Mouse (Mus musculus) CH12F3 (cell line): Measurements from ENCODE around the gene Cer1.

ENCODE experiments used
- in situ Hi-C: fragments of 300-500 bp; cut with MboI; formaldehyde crosslinking; loops from 2 replicates; pipeline ENCODE4 v1.14.3; 2020; ENCODE audit warnings: low sequenced_read_pairs

Cer1 gene

DNA sequence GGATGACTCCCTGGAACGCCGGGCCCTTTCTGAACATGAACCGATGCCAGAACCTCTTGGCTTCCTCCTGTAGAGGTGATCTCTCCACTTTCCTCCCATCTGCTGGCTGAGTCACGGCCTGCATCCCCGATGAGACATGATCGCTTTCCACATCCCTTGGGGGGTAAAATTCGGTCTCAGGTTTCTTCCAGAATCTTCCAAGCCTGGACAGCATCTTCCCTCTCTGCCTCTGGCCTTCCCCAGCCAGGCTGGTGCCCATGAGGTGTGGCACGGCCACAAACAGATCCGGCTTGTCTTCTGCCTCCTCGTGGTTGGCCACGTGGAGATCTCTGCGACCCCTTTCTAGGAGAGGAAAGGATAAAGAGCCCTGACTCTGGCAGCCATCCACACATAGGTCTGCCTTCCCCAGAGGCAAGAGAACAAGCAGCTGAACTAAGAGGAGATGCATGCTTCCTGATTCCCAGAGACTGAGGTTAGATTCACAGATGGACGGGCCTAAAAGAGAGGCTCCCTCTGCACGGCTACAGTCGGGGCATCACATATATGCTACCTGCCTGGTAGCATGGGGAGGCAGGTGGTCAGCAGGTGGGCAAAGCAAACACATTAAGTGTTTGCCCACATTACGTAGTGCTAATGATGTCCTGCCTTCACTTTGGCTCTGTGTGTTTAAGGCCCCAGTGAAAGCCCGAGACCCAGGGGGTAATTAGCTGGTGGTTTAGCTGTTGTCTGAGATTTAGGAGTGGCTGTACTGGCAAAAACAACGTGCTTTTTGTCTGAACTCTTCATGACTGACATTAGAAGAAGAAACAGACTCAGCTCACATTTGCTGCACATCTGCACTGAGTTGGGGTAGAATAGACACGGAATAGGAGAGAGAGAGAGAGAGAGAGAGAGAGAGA lies at the start of gene Cer1:
TSS of gene Cer1 (minus strand) at position 513 of the 899 bp plus-strand sequence.
- in situ Hi-C loops, result no loop called here

DNA sequence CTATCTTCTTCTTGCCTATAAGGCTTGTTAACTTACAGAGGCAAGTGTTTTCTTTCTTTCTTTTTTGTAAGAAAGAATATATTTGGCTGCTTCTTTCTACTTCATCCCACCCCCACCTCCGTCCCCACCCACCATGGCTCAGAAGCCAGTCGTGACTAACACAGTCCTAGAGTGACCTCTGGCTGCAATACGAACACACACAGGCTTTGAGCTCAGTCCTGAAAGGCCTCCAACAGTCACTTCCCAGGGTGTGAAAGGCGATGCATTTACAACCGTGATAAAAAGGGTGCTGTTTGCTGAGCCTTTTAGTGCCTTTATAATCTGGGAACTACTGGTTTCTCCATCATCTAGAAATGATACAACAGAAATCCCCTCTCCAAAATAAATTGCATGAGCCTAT lies 49.4 kb upstream of the Cer1 start:
- in situ Hi-C loops, result loop anchor here (10.0 kb wide), 1 partner anchor 300 kb away; no protein-coding TSS in a partner anchor

DNA sequence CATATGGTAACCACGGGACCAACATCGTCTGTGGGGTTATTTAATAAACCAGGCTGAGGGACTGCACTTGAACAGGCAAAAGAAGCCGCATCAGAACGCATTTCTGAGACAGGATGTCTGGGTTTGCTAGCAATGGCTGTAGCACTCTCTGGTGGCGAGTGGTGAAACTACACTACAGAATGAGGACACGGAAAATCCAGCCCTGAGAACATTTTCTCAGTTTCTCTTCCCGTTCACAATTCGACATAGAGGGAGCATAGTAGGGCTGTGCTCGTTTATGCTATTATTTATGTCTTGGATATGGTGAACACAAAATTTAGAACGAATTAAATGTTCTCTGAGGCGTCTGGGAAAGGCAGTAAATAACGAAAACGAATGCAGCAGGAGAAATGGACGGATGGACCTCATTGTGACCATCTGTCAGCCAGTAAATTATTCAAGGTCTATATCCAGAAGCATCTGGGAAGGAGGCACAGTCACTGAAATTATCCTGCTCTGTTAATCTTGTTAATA lies 48.8 kb upstream of the Cer1 start:
- in situ Hi-C loops, result loop anchor here (10.0 kb wide), 1 partner anchor 299 kb away; no protein-coding TSS in a partner anchor

DNA sequence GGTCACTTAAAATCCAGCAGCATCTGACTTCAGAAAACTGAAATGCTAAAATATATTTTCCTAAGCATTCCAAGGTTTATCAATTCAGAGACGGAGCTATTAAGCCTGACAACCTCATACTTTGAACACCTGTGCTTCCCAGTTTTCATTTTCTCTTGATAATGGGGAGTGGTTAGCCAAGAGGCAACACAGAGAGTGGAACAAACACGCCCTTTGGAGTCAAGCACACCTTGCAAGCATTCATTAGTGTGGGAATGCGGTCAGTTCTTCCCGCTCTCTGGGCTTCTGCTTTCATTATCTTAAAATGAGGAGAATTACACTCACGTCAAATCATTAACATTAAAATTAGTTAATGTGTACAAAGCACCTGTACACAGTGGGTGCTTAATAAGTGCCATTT lies 45.1 kb upstream of the Cer1 start:
- in situ Hi-C loops, result loop anchor here (10.0 kb wide), 1 partner anchor 295 kb away; no protein-coding TSS in a partner anchor

DNA sequence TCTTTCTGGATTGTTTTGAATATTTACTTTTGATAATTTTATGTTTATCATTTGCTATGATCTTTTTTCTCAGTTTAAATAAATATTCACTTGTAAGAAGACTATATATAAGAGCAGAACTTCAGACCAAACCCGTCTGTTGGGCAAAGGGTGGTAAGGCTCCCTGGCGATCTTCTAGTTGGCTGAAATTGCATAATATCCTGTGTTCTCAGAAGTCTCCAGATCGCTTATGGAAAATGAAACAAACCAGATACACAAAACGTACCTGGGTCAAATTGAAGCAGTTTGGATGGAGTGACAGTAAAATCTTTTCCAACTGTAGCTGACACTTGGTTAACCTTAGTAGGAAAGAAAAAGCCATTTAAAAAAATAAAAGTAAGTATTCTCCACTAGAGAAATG lies 37.0 kb upstream of the Cer1 start:
- in situ Hi-C loops, result no loop called here

DNA sequence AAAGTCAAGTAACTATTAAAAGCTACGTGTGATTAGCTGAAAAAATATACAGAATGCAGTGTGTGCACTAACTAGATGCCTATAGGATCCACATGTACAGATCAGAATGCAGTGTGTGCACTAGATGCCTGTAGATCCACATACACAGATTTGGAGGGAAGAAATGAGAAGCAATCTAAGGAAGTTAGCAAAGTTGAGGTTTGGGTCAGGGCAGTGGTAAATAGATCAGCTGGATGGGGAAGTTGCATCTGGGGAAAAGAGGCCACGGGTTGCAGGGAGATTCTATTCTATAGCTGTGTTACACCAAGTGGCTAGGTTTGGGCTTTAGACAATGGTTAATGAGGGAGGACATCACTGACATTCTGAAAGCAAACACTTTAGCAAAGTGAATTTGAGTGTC lies 33.7 kb upstream of the Cer1 start:
- in situ Hi-C loops, result no loop called here

DNA sequence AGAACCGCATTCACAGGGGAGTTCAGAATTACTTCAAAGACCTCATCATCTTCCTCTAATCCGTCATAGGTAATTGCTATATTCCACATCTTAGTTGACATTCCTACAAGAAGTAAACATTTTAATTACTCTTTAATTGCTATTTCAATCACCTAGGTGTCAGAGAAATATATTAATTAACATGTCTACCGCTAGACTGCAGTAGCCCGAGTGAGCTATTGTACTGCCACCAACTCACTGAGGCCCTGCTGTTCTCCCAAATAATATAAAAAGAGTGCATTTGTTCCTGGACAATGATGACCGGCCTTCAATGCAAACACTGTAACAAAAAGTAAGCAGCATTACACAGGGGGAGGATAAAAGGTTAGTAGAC lies 31.7 kb upstream of the Cer1 start:
- in situ Hi-C loops, result no loop called here

DNA sequence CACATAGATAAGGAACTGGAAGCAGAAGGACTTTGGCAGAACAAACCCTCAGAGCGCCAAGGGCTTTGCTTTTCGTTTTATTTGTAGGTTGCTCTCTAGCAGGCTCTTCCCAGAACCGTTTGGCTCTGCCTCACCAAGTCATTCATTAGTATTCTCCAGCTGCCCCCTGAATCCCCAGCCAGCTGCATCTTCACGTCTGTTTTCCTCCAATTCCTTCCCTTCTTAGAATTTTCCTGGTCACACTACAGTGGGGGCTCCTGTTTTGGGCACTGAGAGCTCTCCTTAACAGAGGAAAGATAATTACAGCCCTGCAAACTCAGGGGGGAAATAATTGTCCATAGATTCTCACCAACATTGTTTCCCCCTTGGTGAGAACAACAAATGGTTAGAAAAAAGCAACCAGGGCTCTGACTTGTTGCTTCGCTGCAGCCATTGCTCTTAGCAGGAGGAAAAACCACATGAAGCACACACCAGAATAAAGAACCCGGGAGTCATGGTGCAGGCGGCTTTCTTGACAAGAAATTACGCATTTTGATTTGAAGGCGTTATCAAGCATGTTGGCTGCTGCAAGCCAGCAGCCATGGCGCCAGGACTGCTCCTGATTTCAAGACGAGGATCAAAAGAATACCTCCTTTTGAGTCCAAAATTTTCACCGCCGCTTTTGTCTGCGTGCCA lies 31.2 kb upstream of the Cer1 start:
- in situ Hi-C loops, result no loop called here

DNA sequence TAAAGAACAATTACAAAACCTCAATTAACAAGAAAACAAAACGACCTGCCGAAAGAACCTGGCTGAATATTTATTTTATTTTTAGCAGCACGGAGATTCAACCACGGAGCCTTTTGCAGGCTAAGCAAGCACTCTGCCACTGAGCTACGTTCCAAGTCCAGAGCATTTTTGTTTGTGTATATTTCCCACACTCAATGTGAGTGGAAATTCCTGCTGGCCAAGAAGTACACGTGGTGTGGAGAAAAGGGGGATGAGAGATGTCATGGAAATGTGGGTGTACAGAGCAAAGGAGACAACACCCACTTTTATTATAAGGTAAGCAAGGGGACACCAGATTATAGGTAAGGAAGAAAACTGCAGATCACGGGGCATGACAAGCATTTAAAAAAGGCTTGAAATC lies 30.6 kb upstream of the Cer1 start:
- in situ Hi-C loops, result no loop called here

DNA sequence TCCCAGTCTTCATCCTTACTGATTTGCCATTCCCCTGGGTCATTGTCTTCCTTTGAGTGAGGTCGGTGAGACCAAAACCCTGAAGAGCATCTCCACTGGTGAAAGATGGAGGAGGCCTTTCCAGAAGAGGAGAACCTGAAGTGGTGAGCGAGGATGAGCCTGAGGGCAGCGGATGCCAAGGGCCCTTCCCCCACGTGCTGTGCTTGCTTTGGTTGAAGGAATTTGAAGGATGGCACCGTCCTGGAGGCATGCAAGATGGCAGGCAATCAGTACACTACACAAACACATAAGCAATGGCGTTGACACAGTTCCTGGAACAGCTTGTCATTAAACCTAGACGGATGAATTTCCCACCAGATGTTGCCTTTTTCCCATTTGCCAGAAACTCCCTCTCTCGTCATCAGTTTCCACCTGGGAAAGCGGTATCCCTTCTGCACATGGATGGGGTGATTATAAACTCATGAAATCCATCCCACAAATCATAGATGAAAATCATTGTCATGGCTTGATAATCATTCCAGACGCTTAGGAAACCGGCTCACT lies 29.7 kb upstream of the Cer1 start:
- in situ Hi-C loops, result no loop called here

DNA sequence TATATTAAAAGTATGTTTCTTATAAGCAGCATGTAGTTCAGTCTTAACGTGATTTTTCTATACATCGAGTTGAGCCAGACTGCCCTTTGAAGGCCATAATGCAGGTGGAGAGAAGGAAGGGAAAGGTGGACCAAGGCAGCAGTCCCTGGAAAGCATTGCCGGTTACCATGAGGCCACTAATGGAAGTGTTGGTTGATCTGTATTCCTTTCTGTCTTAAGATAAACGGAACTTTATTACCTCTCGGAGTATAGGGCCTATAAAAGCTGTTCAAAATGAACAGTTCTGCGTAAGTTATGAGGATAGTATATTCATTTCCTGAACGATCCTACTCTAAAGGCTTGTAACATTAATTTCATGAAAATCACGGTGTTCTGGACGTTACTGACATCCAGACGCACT lies 10.3 kb upstream of the Cer1 start:
- in situ Hi-C loops, result no loop called here

DNA sequence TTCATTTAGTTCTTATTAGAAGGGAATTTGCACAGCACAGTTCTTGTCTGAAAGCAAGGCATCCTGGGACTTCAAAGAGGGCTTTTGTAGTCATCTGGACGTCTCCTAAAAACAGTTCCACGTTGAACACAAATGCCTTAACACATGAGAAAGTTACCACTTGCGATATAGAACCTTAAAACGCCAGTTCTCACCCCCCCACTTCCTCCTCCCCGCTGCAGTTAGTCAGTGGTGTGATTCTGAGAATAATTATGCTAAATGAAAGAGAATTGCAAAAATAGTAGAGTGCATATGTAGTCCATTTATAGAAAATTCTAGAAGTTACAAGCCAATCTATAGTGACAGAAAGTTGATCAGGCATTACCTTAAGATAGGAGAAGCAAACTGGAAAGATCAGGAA lies 7.3 kb upstream of the Cer1 start:
- in situ Hi-C loops, result no loop called here

DNA sequence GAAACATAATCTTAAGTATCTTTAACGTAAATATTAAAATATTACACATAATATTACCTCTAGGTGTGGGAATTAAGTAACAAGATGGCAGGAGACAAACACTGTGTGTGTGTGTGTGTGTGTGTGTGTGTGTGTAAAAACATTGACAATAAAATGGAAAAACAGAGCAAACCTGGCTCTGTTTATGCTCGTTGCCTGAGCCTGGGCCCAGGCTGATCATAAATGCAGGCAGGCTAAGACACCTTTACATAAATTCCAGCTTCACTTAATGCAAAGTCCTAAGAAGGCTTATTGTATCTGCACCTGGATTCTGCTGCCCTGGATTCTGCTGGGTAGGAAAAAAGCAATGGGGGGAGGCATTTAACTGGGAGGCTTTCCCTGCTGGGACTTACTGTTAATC lies 6.6 kb upstream of the Cer1 start:
- in situ Hi-C loops, result no loop called here

DNA sequence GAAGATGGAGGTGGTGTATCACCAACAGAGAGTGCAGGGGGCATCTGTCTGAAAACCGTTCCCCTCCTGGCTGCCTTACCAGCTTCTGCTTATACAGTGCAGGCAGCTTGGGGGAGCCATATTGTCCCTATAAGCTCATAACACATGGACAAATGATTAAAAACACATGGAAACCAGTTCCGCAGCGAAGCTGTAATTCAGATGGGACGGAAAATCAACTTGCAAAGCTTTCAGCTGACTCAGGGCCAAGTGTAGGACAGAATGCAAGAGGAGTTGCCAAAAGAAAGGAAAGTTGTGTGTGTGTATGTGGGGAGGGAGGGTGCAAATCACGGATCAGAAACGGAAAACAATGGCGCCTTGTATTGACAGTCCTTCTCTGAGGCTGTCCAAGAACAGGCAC lies 6.1 kb upstream of the Cer1 start:
- in situ Hi-C loops, result no loop called here

DNA sequence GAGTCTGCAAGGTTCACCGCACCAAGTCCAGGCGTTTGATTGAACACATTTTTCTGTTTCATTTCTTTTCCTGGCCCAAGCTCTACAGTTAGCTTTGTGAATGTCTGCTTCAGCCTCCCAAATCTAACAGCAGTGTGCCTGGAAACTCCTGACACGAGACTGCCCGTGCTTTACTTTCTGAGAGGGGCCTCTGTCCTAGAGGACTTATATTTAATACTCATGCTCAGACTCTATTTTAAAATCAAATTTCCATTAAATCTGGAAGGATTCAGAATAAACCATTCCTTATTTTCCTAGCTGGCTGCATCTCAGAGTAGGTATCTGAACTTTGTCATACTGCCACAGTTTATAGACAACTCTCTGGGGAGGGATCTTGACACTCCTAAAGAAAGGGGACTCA lies 5.6 kb upstream of the Cer1 start:
- in situ Hi-C loops, result no loop called here

DNA sequence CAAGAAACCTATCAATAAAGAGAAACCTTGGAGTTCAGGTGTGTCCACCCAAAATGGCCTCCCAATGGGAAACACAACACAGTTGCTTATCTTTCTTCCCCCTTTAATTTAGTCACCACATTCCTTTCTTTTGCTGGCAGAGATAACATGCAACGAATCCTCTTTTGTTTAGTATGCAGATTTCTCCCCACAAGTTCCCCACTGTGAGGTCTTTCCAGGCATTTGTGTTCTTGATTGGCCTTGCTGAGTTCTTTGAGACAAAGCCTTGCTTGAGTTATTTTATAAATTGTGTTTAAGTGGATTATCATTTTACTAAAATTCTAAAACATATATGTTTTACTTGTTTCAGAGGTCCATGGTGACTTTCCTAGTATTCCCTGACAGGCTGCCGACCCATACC lies 1.2 kb upstream of the Cer1 start:
- in situ Hi-C loops, result no loop called here

DNA sequence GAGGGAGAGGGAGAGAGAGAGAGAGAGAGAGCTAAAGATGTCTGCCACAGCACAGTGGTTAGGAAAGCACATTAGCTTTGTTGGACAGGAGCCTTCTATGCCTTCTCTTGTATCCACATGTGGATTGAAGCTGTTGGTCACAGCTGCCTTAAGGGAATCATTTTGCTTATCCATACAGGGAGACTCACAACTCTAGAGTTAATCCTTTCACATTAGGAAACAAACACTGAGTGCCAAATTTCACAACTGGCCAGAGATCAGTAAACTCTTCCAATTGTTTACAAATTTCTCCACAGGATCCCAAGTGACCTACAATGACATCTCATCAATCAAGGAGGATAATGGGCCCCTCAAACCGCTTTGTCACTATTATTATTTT lies 576 bp upstream of the Cer1 start:
- in situ Hi-C loops, result no loop called here

DNA sequence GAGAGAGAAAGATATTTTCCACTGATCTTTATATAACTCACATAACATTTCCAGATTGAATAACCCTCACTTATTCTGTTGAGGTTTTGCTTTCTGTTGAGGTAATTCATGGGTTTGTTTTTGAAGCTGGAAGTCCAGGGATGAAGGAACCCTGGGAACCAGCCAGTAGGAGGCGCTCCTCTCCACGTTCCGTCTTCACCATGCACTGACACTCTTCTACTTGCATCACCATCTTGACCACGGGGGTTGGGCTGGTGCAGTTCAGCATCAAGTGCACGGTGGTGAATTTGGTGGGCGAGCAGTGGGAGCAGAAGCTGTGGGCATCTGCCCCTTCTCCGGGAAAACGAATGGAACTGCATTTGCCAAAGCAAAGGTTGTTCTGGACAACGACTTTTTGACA lies 2.4 kb downstream of the Cer1 start:
- in situ Hi-C loops, result no loop called here

DNA sequence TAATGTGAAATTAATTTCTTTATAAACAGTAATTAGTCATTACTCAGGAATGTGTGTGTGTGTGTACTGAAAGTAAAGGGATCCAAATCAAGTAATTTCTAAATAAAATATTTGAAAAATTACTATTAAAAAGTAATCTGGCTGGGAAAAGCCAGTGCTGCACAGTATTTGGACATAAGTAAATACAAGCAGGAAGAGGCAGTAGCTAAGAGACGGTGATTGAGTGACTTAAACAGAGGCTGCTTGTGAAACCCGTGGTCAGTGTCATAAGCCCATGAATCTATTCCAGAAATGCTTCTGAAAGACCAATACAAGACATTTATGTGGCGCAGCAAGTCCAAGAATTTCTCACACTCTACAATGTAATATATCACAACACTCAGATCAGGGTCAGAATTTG lies 3.6 kb downstream of the Cer1 start:
- in situ Hi-C loops, result no loop called here

DNA sequence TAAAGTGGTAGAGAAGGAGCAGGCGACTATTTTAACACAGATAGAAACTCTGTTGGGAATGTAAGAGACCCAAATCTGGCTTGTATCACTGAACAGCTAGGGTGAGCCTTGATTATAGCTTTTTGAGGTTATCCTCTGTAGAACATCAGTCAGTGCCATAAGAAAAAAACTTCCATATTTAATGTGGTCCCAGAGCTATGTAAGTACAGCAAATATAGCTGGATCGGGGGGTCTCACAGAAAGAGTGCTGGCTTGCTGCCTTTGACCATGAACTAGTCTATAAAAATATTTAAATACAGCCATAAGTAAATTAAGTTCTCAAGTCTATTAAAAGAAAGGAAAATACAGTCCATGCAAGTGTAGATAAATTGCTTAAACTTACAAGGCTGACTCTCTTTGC lies 4.7 kb downstream of the Cer1 start:
- in situ Hi-C loops, result no loop called here

DNA sequence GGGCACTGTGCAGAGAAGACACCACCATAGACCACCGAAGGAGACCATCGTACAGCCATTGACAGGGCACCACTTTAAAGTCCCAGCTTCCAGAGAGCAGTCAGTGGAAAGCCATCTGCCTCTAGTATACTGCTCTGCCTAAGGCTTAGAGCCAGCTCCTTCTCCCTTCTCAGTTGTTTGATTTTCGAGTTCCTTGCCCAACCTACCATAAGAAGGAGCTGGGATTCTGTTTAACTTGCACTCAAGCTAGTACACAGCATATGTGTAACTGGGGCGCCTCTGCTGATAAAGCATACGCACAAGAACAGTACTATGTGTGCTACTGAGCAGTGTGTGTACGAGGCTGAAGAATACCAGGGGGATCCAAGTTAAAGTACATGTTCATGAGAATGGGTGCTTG lies 5.8 kb downstream of the Cer1 start:
- in situ Hi-C loops, result no loop called here

DNA sequence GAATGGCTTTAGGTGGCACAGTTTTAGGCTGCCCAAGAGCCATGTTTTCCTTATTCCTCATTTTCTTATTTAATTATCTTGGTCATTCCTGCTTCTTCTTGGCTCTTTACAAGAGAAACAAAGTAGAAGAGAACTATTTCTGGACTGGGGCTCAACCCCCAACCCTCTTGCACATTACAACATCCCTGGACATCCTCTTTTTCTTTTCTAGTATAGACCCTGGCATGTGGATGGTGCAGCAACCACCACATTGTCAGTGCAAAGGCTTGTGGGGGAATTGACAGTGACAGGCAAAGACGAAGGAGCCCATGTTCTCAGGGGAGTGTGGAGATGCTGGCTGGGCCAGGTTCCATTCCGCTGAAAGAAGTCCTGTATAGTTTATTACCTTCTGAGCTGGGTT lies 8.3 kb downstream of the Cer1 start:
- in situ Hi-C loops, result no loop called here
